Mouse (Mus musculus): ENCODE measurements around the gene Arnt2.

DNA sequence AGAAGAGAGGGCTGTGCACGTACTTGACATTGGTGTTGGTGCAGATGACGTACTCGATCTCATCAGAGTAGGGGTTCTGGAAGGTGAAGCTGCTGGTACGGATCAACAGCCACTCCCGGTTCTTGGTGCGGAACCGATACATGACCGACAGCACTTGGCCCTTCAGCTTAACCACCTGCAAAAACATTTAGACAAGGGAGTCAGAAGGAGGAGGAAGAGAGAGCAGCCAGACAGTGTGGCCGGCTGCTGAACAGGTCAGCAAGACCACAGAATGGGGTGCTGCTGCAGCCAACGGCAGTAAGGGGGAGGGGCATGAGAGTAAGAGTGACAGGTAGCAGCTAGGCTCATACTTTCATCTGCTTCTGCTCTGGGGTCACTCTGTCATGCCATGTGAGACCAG is 134.7 kb downstream of the Arnt2 start:
- TF ChIP-seq CTCF (IDR thresholded peaks at IDR 0.05; ENCODE audit: borderline replicate concordance, insufficient read depth, low read depth, low read length): no peak
- TF ChIP-seq POLR2A (IDR thresholded peaks at IDR 0.05; ENCODE audit: borderline replicate concordance, insufficient read depth, low read length): no peak
